Mouse (Mus musculus) naive thymus-derived CD4-positive, alpha-beta T cell, adult 5 months (primary cell): ENCODE data around the gene Fam120a. TPM values are rescaled to one million over a fixed set of nuclear protein-coding genes. Genes with fewer than 3 reads are reported as not detected.

ENCODE experiments used
- polyA plus RNA-seq: library from polyadenylated mRNA; unstranded; fragments of 100-300 nt; shearing (Covaris generic); gene quantifications from one replicate; pipeline ENCODE4 v1.2.1, GENCODE M21; 2017

Gene Fam120a
- polyA plus RNA-seq = 70.4 TPM

DNA sequence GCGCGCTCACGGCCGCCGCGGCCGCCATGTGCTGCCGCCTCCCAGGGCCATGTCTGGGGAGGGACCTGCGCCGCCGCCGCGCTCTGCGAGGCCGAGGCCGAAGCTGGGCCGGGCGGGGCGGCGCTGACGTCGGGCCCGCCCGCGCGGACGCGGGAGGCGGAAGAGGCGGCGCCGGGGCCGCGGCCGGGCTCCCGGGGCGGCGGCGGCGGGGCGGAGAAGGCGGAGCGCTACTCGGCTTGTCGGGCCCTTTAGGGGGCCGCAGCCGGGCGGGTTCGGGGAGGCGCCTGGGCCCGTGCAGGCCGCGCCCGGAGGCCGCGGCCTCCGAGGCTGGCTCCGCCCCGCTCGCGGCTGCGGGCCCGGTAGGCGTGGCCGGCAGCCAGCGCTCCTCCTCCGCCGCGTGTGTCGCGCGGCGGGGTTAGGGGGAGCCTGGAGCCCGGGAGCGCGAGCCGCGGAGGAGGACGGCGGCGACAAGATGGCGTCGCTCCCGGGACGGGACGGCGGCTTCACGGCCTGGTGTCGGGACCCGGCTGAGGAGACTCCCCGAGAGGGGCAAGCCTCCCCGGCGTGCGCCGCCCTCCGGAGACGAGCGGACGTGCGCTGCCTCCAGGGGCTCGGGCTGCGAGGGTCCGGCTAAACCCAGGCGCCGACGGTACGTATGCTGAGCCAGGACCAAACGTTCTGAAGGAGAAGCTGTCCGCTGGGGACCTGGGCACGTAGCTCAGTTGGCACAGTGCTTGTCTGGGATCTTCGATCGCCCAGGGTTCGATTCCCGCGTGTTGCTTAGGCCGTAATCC, at the start of gene Fam120a:
Gene Fam120a, minus strand, starts transcription at position 62 of the 794 bp plus-strand sequence.

DNA sequence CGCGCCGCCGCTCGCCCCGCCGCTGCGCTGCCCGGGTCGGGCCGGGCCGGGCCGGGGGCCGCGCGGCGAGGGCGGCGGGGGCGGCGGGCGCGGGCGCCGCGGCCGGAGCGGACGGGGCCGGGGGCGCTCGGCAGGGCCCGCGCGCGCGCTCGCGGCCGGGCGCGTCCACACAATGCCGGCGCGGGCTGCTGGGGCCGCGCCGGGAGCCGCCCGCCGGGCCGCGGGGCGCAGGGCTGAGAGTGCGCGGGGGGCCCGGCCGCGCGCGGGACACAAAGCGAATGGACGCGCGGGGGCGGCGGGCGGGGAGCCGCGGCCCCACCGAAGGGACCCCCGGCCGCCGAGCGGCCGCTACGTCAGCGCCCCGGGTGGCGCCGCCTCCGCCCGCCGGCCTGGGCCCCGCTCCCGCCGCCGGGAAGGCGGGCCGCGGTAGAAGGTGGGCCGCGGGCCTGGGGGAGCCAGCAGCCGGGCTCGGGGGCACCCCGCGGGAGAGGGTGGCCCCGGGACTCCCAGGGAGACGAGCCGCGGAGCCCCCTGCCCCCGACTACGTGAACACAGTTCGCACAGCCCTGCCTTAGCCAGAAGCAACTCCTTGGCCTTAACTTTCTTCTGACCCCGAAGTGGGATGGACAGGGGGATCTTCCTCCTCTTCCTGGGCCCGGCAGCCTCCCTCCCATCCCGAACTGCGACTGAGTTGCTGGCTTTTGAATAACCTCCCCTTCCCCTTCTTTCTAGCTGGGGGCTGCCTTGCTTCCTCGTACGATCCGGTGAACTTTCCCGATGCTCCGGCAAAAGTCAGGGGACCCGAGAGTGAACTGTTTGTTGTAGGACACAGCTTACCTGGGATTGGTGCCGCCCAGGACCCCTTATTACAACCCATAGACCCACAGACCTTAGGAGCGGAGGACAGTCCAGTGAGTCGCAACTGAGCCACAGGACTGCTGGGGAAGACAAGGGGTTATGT, 96.8 kb downstream of the Fam120a start, which contains the start of gene Phf2:
Gene Phf2, minus strand, starts transcription at position 349 of the 961 bp plus-strand sequence.

Other genes with a start within 250 kb of the Fam120a start
- 25.6 TPM for gene Phf2, start 96.9 kb downstream of the Fam120a start, polyA plus RNA-seq
- not detected for gene Wnk2, start 180.0 kb upstream of the Fam120a start, polyA plus RNA-seq
- gene Ninj1, start 219.5 kb upstream of the Fam120a start, polyA plus RNA-seq = 76.6 TPM
- gene Card19, start 248.0 kb upstream of the Fam120a start, polyA plus RNA-seq = 79.3 TPM